Mouse (Mus musculus) CH12.LX (cell line): ENCODE results near the gene Zfp62. TPM values are rescaled to one million over a fixed set of nuclear protein-coding genes. Genes with fewer than 3 reads are reported as not detected.

Source experiments
- DNase-seq: peaks from one replicate; pipeline ENCODE4 v3.0.0-alpha.2; 2013; ENCODE audit errors: extremely low read depth
- H3K27ac ChIP-seq: 2 replicates; pipeline ENCODE4 v1.5.1; 2012; ENCODE audit warnings: low read depth, mild to moderate bottlenecking, control low read depth, moderate library complexity; ENCODE audit not compliant: insufficient read depth
- H3K27me3 ChIP-seq: replicated peaks from 2 replicates; pipeline ENCODE3; 2012; ENCODE audit warnings: inconsistent platforms
- H3K36me3 ChIP-seq, 2 experiments: replicated peaks in 1 of 2; 2 replicates each; pipeline versions ENCODE3 to v1.6.1; 2012; ENCODE audit warnings: inconsistent platforms in 1 of 2, low read length in 1 of 2, mild to moderate bottlenecking in 1 of 2, mixed read lengths in 1 of 2, moderate library complexity in 1 of 2; ENCODE audit not compliant: control insufficient read depth in 1 of 2, insufficient read depth in 1 of 2
- H3K4me1 ChIP-seq, 2 experiments: 2 replicates each; pipeline ENCODE4 v1.6.1; 2012; ENCODE audit warnings: inconsistent platforms in 1 of 2, moderate library complexity in 1 of 2; ENCODE audit not compliant: insufficient read depth in 2 of 2, control insufficient read depth in 1 of 2
- H3K4me2 ChIP-seq: 2 replicates; pipeline ENCODE4 v1.6.1; 2012; ENCODE audit warnings: low read depth, mild to moderate bottlenecking, control low read depth; ENCODE audit not compliant: poor library complexity, insufficient read depth, severe bottlenecking
- H3K4me3 ChIP-seq, 3 experiments: fragments of 150-350 bp in 1 of 3; sonication (generic) in 1 of 3; replicated peaks in 1 of 3; 2 replicates each; pipeline versions ENCODE3 to v1.5.1; 2011 to 2012; ENCODE audit warnings: low read depth in 2 of 3, low read length in 2 of 3, mild to moderate bottlenecking in 2 of 3, moderate library complexity in 2 of 3, control low read depth in 1 of 3, improper control_type of control experiment in 1 of 3, inconsistent platforms in 1 of 3, mixed read lengths in 1 of 3; ENCODE audit not compliant: poor library complexity in 1 of 3
- H3K79me2 ChIP-seq: replicated peaks from 2 replicates; pipeline ENCODE4 v1.6.1; 2012; ENCODE audit warnings: mild to moderate bottlenecking, moderate library complexity; ENCODE audit not compliant: control insufficient read depth, poor library complexity, insufficient read depth, severe bottlenecking; ENCODE audit errors: extremely low read depth
- H3K9ac ChIP-seq: 2 replicates; pipeline ENCODE4 v1.6.1; 2012; ENCODE audit warnings: low read depth, mild to moderate bottlenecking, control low read depth, moderate library complexity; ENCODE audit not compliant: insufficient read depth
- H3K9me3 ChIP-seq: replicated peaks from 2 replicates; pipeline ENCODE3; 2012; ENCODE audit warnings: low read length, inconsistent platforms, mixed read lengths
- CTCF ChIP-seq, 2 experiments: IDR thresholded peaks in 1 of 2; conservative IDR thresholded peaks in 1 of 2; 2 replicates each; pipeline ENCODE4 v1.5.1; 2011 to 2012; ENCODE audit warnings: low read depth in 2 of 2, low read length in 2 of 2, improper control_type of control experiment in 1 of 2, inconsistent platforms in 1 of 2, mild to moderate bottlenecking in 1 of 2, moderate library complexity in 1 of 2
- ELF1 ChIP-seq: IDR thresholded peaks from 2 replicates; pipeline ENCODE4 v1.6.1; 2014; ENCODE audit warnings: low read depth, mild to moderate bottlenecking, inconsistent platforms, low read length, improper control_type of control experiment
- EP300 ChIP-seq: IDR thresholded peaks from 2 replicates; pipeline ENCODE4 v1.6.1; 2011; ENCODE audit warnings: low read length, improper control_type of control experiment
- IRF4 ChIP-seq: IDR thresholded peaks from 2 replicates; pipeline ENCODE4 v1.6.1; 2014; ENCODE audit warnings: low read depth, mild to moderate bottlenecking, inconsistent platforms, low read length, improper control_type of control experiment
- KAT2A ChIP-seq: IDR thresholded peaks from 2 replicates; pipeline ENCODE4 v1.6.1; 2012; ENCODE audit warnings: low read length, improper control_type of control experiment, inconsistent platforms; ENCODE audit not compliant: insufficient replicate concordance
- MAX ChIP-seq: IDR thresholded peaks from 2 replicates; pipeline ENCODE4 v1.6.1; 2011; ENCODE audit warnings: low read length, improper control_type of control experiment
- MEF2A ChIP-seq: IDR thresholded peaks from 2 replicates; pipeline ENCODE4 v1.6.1; 2014; ENCODE audit warnings: low read depth, mild to moderate bottlenecking, inconsistent platforms, low read length, improper control_type of control experiment, borderline replicate concordance
- MXI1 ChIP-seq: IDR thresholded peaks from 2 replicates; pipeline ENCODE4 v1.6.1; 2011; ENCODE audit warnings: mild to moderate bottlenecking, low read depth, low read length, improper control_type of control experiment
- NELFE ChIP-seq: IDR thresholded peaks from 2 replicates; pipeline ENCODE4 v1.6.1; 2011; ENCODE audit warnings: low read depth, low read length, improper control_type of control experiment
- NRF1 ChIP-seq: IDR thresholded peaks from 2 replicates; pipeline ENCODE4 v1.6.1; 2014; ENCODE audit warnings: low read depth, mild to moderate bottlenecking, inconsistent platforms, low read length, improper control_type of control experiment, moderate library complexity
- PAX5 ChIP-seq: IDR thresholded peaks from 2 replicates; pipeline ENCODE4 v1.6.1; 2012; ENCODE audit warnings: low read length, inconsistent platforms, mixed read lengths
- POLR2A ChIP-seq: IDR thresholded peaks from 2 replicates; pipeline ENCODE4 v1.6.1; 2011; ENCODE audit warnings: low read depth, mild to moderate bottlenecking, improper control_type of control experiment, low read length
- RAD21 ChIP-seq: IDR thresholded peaks from 2 replicates; pipeline ENCODE4 v1.6.1; 2011; ENCODE audit warnings: low read depth, mild to moderate bottlenecking, low read length, improper control_type of control experiment, moderate library complexity
- SIN3A ChIP-seq: IDR thresholded peaks from 2 replicates; pipeline ENCODE4 v1.6.1; 2012; ENCODE audit warnings: low read length, improper control_type of control experiment, inconsistent platforms
- TBP ChIP-seq: conservative IDR thresholded peaks from 2 replicates; pipeline ENCODE4 v1.6.1; 2011; ENCODE audit warnings: low read depth, low read length, improper control_type of control experiment
- UBTF ChIP-seq: IDR thresholded peaks from 2 replicates; pipeline ENCODE4 v1.6.1; 2012; ENCODE audit warnings: low read depth, mild to moderate bottlenecking, inconsistent platforms, low read length, improper control_type of control experiment, moderate library complexity
- USF2 ChIP-seq: conservative IDR thresholded peaks from 2 replicates; pipeline ENCODE4 v1.6.1; 2011; ENCODE audit warnings: low read depth, low read length, improper control_type of control experiment
- ZC3H11A ChIP-seq: IDR thresholded peaks from 2 replicates; pipeline ENCODE4 v1.6.1; 2012; ENCODE audit warnings: low read depth, mild to moderate bottlenecking, inconsistent platforms, low read length, improper control_type of control experiment
- ZKSCAN1 ChIP-seq: IDR thresholded peaks from 2 replicates; pipeline ENCODE4 v1.6.1; 2012; ENCODE audit warnings: low read depth, inconsistent platforms, low read length, improper control_type of control experiment, borderline replicate concordance
- ZNF384 ChIP-seq: IDR thresholded peaks from 2 replicates; pipeline ENCODE4 v1.6.1; 2012; ENCODE audit warnings: low read depth, low read length, improper control_type of control experiment, inconsistent platforms
- dilution Hi-C: fragments of 300-500 bp; cut with MboI; formaldehyde crosslinking; loops from 2 replicates; pipeline ENCODE4 v1.14.3; 2020; ENCODE audit warnings: low sequenced_read_pairs; ENCODE audit not compliant: extremely low pct_unique_long_range_greater_than_20kb, extremely low pct_ligation_motif_present
- in situ Hi-C: fragments of 300-500 bp; cut with MboI; formaldehyde crosslinking; loops from 3 replicates; pipeline ENCODE4 v1.14.3; 2019; ENCODE audit warnings: low sequenced_read_pairs, low pct_ligation_motif_present, low pct_unique_long_range_greater_than_20kb, mixed read lengths
- polyA plus RNA-seq: library from polyadenylated mRNA; unstranded; fragments of >175 nt; gene quantifications from 2 replicates; pipeline ENCODE4 v1.2.1, GENCODE M21; 2012; ENCODE audit warnings: low read depth; ENCODE audit not compliant: insufficient read length
- total RNA-seq, 2 experiments: library from RNA; depleted of rRNA; stranded (reverse); fragments of 300-350 nt in 1 of 2; fragments of >200 nt in 1 of 2; gene quantifications; 2 replicates each; pipeline ENCODE4 v1.2.3; 2012 to 2014

Gene Zfp62
- total and polyA plus RNA-seq, 3 experiments, result 22.6 to 38.7 (median 25.3) TPM

DNA sequence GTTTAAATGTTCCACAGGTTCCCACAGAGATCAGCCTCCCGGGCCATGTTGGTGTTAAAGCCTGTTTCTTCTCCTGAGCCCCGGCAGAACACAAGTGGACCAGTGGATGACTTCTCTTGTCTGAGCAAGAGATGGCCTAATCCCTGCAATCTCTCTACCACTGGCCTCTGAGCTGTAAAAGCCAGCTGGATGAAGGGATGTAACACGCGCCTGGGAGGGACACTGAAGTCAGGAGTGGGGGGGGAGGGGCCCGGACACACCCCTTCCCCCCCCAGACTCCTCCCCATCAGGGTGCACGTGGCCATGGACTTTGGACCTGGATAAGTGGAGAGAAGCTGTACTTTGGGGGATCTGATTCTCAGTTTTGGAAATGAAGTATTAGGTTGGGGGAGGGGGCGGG is 42.1 kb downstream of the Zfp62 start (continued):
- TF ChIP-seq KAT2A (0 out of 2 replicates have a peak, but pooled peaks have one; percentile 39), NELFE (peak; percentile 58), CTCF (conservative IDR thresholded peaks at IDR 0.05 in 1 of 2, IDR thresholded peaks at IDR 0.05 in 1 of 2; ENCODE audit: low read depth in 2 of 2, low read length in 2 of 2) (no peak), EP300 (no peak), MEF2A (0 out of 2 replicates have a peak, but pooled peaks have one; percentile 43), RAD21 (no peak), ZNF384 (no peak), UBTF (0 out of 2 replicates have a peak, but pooled peaks have one; percentile 37), NRF1 (no peak), ZKSCAN1 (no peak), MAX (peak; percentile 95)

DNA sequence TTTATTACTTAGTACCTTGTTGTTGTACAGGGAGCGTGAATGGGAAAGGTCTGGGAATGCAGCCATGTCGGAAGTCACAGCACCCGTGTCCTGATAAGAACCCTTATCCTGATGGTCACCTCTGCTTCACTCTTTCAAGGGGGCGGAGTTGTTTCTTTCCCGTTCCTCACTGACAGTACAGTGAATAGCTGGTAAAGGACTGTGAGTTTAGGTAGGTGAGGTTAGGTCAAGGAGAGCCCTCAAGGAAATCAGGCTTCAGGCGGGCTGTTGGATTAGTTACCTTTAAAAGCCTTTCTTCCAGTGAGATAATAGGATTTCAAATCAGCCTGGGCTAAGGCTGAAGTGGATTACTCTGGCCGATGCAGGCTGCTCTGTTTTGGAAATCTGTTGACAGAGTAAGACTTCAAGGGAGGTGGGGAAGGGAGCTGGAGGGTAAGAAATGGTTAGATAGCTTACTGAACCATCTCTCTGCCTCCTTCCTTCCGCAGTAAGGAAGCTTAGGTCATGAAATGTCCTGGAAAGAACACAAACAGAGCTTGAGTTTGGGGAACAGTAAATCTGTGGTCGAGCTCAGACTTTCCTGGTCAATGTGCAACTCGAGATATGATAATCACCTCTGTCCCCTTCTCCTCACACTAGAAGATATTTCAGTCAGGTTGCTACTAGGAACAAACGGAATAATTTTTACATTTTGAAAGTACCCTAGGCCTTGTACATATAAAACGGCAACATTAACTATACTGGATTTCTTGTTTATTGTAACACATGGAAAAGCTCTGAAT is 42.7 kb downstream of the Zfp62 start:
- Histone ChIP-seq H3K4me2 (peak overlapping the region; percentile 55), H3K79me2 (peaks cover 39% of the 10 kb centered on the region), H3K4me3 (peak overlapping the region; percentile 56 to 72 (median 69)), H3K9ac (peak overlapping the region; percentile 41), H3K27me3 (no peaks in the 10 kb centered on the region), H3K4me1 (peaks cover 10 to 61% of the 10 kb centered on the region in 2 experiments), H3K27ac (peak overlapping the region; percentile 67), H3K36me3 (no peaks in the 10 kb centered on the region), H3K9me3 (no peaks in the 10 kb centered on the region)
- dilution Hi-C loops (no loop called here), in situ Hi-C loops (no loop called here)
- peak; percentile 7; the same call in 1 of the 2 replicates for TF ChIP-seq EP300
- TF ChIP-seq TBP, result 0 out of 2 replicates have a peak, but pooled peaks have one; percentile 3
- TF ChIP-seq SIN3A, result peak; percentile 60
- no peak for TF ChIP-seq PAX5
- no peak for TF ChIP-seq ZC3H11A
- TF ChIP-seq ELF1, result 0 out of 2 replicates have a peak, but pooled peaks have one; percentile 16
- no peak for TF ChIP-seq USF2
- no peak for TF ChIP-seq ZKSCAN1
- TF ChIP-seq RAD21, result no peak
- TF ChIP-seq POLR2A, result no peak
- peak; percentile 6 for TF ChIP-seq MXI1
- TF ChIP-seq IRF4, result 0 out of 2 replicates have a peak, but pooled peaks have one; percentile 29
- TF ChIP-seq MEF2A, result 0 out of 2 replicates have a peak, but pooled peaks have one; percentile 11
- no peak for DNase-seq
